Mouse (Mus musculus): ENCODE measurements around the gene Iqcf6.
"Not testable (repeated sequence)": the region's sequence is repeated elsewhere in the genome, so short reads cannot be mapped to it uniquely, and the experiment has no call there.

The Iqcf6 gene

GRCm38 (mm10) chr9:106626282-106626681 is at the start of gene Iqcf6:
Iqcf6 (plus strand) TSS chr9:106626582.
- no peak for DNase-seq

- DNase-seq: no peak
Measured at GRCm38 (mm10) chr9:106580016-106580415, 46.4 kb upstream of the Iqcf6 start.

GRCm38 (mm10) chr9:106582552-106582951 is 43.8 kb upstream of the Iqcf6 start:
- DNase-seq: no peak

- no peak for DNase-seq
Measured at GRCm38 (mm10) chr9:106592158-106592557, 34.2 kb upstream of the Iqcf6 start.

GRCm38 (mm10) chr9:106595402-106595801 is 31.0 kb upstream of the Iqcf6 start:
- not testable (repeated sequence) for DNase-seq

GRCm38 (mm10) chr9:106595836-106596235 is 30.5 kb upstream of the Iqcf6 start:
- DNase-seq: no peak

GRCm38 (mm10) chr9:106598466-106598865 is 27.9 kb upstream of the Iqcf6 start:
- DNase-seq: no peak

- DNase-seq: peak; percentile 43 to 44
Measured at GRCm38 (mm10) chr9:106600546-106600945, 25.8 kb upstream of the Iqcf6 start.

GRCm38 (mm10) chr9:106610727-106611126 is 15.7 kb upstream of the Iqcf6 start:
- DNase-seq: no peak

- no peak for DNase-seq
Measured at GRCm38 (mm10) chr9:106613951-106614350, 12.4 kb upstream of the Iqcf6 start.

GRCm38 (mm10) chr9:106614616-106615015 is 11.8 kb upstream of the Iqcf6 start:
- no peak for DNase-seq

GRCm38 (mm10) chr9:106616306-106616705 is 10.1 kb upstream of the Iqcf6 start:
- no peak for DNase-seq

- no peak for DNase-seq
Measured at GRCm38 (mm10) chr9:106617496-106617895, 8.9 kb upstream of the Iqcf6 start.

GRCm38 (mm10) chr9:106627796-106628195 is 1.4 kb downstream of the Iqcf6 start:
- DNase-seq: not testable (repeated sequence)

- no peak for DNase-seq
Measured at GRCm38 (mm10) chr9:106632185-106632584, 5.8 kb downstream of the Iqcf6 start.

GRCm38 (mm10) chr9:106638154-106638553 is 11.8 kb downstream of the Iqcf6 start:
- DNase-seq: no peak

- DNase-seq: no peak
Measured at GRCm38 (mm10) chr9:106641346-106641745, 15.0 kb downstream of the Iqcf6 start.

GRCm38 (mm10) chr9:106643128-106643527 is 16.7 kb downstream of the Iqcf6 start:
- peak; percentile 71 to 75 for DNase-seq

GRCm38 (mm10) chr9:106643787-106644186 is 17.4 kb downstream of the Iqcf6 start:
- DNase-seq: no peak

GRCm38 (mm10) chr9:106645684-106646271 is 19.4 kb downstream of the Iqcf6 start:
- DNase-seq: no peak

GRCm38 (mm10) chr9:106647226-106647625 is 20.8 kb downstream of the Iqcf6 start:
- DNase-seq: no peak

GRCm38 (mm10) chr9:106652720-106653119 is 26.3 kb downstream of the Iqcf6 start:
- no peak for DNase-seq

GRCm38 (mm10) chr9:106655884-106656720 is 29.7 kb downstream of the Iqcf6 start, which contains the start of gene Grm2:
Grm2 (minus strand) TSS chr9:106656082.
- peak in 1 of 2 experiments; percentile 26 for DNase-seq

GRCm38 (mm10) chr9:106656820-106657219 is 30.4 kb downstream of the Iqcf6 start:
- no peak for DNase-seq
